Mouse (Mus musculus) cerebellum, adult 2 months (tissue): ENCODE measurements around the gene E130308A19Rik. TPM values are rescaled to one million over a fixed set of nuclear protein-coding genes. Genes with fewer than 3 reads are reported as not detected.

Experiments used
- DNase-seq, 2 experiments: peaks; one replicate each; pipeline ENCODE4 v3.0.0; 2021
- H3K27ac ChIP-seq: fragments of 200-500 bp; 2 replicates; pipeline ENCODE4 v1.5.1; 2012; ENCODE audit warnings: low read length, control low read depth, inconsistent platforms; ENCODE audit not compliant: insufficient read depth
- H3K27me3 ChIP-seq: fragments of 200-500 bp; 2 replicates; pipeline ENCODE4 v1.6.1; 2012; ENCODE audit warnings: inconsistent platforms, mild to moderate bottlenecking, low read length, moderate library complexity; ENCODE audit not compliant: control insufficient read depth, insufficient read depth
- H3K4me1 ChIP-seq: fragments of 200-500 bp; 2 replicates; pipeline ENCODE4 v1.6.1; 2011; ENCODE audit warnings: low read length; ENCODE audit not compliant: control insufficient read depth, insufficient read depth
- H3K4me3 ChIP-seq: fragments of 200-500 bp; replicated peaks from 2 replicates; pipeline ENCODE3; 2011; ENCODE audit warnings: mild to moderate bottlenecking, low read depth, low read length, control low read depth; ENCODE audit not compliant: insufficient read depth
- CTCF ChIP-seq: fragments of 200-500 bp; IDR thresholded peaks from 2 replicates; pipeline ENCODE4 v1.5.1; 2011; ENCODE audit warnings: low read depth, mild to moderate bottlenecking, control low read depth, low read length, moderate library complexity, borderline replicate concordance; ENCODE audit not compliant: insufficient read depth
- POLR2A ChIP-seq: fragments of 200-500 bp; IDR thresholded peaks from 2 replicates; pipeline ENCODE4 v1.6.1; 2011; ENCODE audit warnings: low read length, control low read depth, borderline replicate concordance; ENCODE audit not compliant: insufficient read depth
- WGBS: fragments of 180-500 bp; shearing (Covaris S2); methylation state at CpG from one replicate; pipeline ENCODE4 v1.1.7; 2018; 5-methylcytosine and 5-hydroxymethylcytosine counted together
- polyA plus RNA-seq: library from polyadenylated mRNA; depleted of rRNA; stranded (reverse); fragments of >200 nt; gene quantifications from 2 replicates; pipeline ENCODE4 v1.2.3, GENCODE M21; 2012

The E130308A19Rik gene
- polyA plus RNA-seq, 1 experiment = 8.8 TPM

DNA sequence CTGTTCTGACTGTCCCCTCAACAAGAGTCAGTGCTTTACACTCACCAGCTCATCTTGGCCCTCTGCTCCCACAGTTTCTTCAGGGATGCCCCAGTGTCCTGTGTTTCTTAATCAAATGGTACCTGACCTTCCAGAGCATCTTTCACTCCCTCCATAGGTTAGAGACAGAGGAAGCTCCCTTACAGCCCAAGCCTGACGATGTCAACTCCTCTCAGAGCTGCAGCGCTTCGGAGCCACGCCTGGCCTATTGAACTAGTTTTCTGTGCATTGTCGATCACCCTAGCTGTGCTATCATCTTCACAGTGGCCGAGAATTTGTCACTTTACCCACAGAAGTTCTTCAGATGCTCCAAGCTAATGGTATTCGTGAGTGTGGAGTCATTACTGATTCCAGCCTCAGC, 88.9 kb downstream of the E130308A19Rik start:
- Histone ChIP-seq H3K4me1 (no peaks in the 10 kb centered on the region; the same call in 1 of the 2 replicates), H3K4me3 (no peak overlapping the region), H3K27ac (no peak overlapping the region), H3K27me3 (no peaks in the 10 kb centered on the region)
- no peak for DNase-seq
- 85% methylated on average over 7 of the region's 7 CpGs for WGBS
- TF ChIP-seq CTCF (no peak), POLR2A (no peak)

DNA sequence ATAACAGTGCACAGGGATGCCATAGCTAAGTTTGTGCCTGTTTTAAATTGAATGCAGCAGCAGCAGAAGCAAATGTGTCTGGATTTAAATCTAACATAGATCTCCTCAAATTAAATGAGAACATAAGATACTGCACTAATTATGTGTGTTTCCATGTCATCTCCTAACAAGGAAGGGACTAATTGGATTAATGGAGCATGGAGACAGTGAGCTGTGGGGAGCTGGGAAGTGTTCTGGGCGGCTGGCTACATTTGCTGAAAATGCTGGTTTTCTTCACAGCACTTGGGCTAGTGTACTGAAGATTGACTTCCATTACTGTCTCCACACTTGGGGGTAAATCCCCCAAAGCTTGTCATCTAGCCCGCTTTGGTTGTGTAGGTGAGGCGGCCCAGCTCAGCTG, 89.5 kb downstream of the E130308A19Rik start:
- TF ChIP-seq POLR2A (no peak), CTCF (no peak)
- WGBS = 92% methylated on average over 3 of the region's 3 CpGs
- no peaks in the 10 kb centered on the region for H3K27me3 ChIP-seq
- DNase-seq = no peak
- H3K4me3 ChIP-seq = no peak overlapping the region
- H3K27ac ChIP-seq = no peak overlapping the region
- H3K4me1 ChIP-seq = no peaks in the 10 kb centered on the region; the same call in 1 of the 2 replicates

DNA sequence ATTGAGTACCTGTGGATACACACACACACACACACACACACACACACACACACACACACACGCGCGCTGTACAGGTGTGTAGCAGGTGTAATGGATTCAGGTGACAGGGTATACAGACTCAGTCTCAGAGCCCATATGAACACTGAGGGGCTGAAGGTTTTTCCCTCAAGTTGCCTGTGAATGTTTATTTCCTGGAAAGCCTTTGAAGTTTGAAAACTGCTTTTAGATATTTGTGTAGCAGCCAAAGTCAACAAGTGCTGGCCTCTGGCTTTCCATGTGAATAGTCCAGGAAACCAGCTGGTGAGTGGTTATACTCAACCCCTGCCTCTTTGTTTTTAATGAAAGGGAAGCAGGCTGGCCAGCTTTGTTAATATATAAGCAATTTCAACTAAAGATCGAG, 91.3 kb downstream of the E130308A19Rik start:
- TF ChIP-seq CTCF (no peak), POLR2A (no peak)
- Histone ChIP-seq H3K27me3 (no peaks in the 10 kb centered on the region), H3K4me3 (no peak overlapping the region), H3K27ac (no peak overlapping the region), H3K4me1 (no peaks in the 10 kb centered on the region; the same call in 1 of the 2 replicates)
- 92% methylated on average over 4 of the region's 4 CpGs for WGBS
- no peak for DNase-seq

DNA sequence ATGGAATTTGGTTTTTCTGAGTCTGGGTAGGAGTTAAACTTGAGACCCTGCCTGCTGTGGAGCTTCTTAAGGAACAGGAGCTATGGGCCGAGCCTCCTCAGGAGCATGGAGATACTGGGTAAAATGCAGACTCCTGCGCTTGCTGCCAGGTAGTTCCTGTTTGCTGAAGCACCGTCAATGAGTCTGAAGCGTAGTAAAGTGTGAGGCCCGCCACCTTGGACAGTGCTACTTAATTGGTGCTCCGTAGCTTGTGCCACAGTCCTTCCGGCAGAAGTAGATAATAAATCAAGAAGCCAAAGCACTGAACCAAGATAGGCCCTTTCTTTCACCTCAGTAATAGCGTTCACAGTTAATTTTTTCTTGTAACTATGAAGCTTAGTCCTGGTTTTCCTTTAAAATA, 92.5 kb downstream of the E130308A19Rik start:
- no peaks in the 10 kb centered on the region for H3K27me3 ChIP-seq
- no peak overlapping the region for H3K27ac ChIP-seq
- H3K4me1 ChIP-seq = no peaks in the 10 kb centered on the region
- TF ChIP-seq CTCF (no peak), POLR2A (no peak)
- WGBS = 98% methylated on average over 8 of the region's 8 CpGs
- no peak for DNase-seq
- no peak overlapping the region for H3K4me3 ChIP-seq

DNA sequence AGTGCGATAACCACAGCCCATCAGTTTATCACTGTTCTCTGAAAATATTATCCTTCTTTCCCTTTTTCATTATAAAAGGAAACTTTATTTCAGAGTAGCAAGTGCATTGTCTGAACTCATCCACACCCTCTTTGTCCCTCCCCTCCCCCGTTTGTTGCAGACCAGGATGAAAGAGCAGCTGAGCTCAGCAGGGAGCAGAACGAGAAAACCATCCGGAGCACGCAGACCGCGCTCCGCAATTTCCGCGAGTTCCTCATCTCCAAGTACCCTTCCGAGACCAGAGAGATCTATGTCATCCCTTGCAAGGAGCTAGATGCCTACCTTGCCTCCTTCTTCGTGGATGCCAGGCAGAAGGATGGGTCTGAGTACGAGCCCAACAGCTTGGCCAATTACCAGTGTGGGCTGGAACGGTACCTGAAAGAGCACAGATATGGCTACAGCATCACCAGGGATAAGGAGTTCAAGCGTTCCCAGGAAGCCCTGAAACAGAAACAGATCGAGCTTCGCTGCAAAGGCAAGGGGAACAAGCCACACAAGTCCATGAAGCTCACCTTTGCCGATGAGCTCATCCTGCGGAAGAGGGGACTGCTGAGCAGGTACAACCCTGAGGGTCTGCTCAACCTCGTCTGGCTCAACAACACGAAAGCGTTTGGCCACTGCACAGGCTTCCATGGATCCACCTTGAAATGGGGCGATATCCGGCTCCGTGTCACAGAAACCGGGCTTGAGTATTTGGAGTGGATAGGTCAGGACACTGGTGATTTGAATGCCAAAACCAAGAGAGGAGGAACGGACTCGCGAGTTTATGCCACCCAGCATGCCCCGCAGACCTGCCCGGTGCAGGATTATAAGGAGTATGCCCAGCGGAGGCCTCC, 93.7 kb downstream of the E130308A19Rik start:
- no peak for TF ChIP-seq POLR2A
- no peak for TF ChIP-seq CTCF
- no peak overlapping the region for H3K27ac ChIP-seq
- H3K4me1 ChIP-seq = no peaks in the 10 kb centered on the region
- H3K4me3 ChIP-seq = peak overlapping the region; percentile 52
- no peaks in the 10 kb centered on the region for H3K27me3 ChIP-seq
- WGBS = 50% methylated on average over 32 of the region's 32 CpGs
- DNase-seq = peak; percentile 27 to 28

DNA sequence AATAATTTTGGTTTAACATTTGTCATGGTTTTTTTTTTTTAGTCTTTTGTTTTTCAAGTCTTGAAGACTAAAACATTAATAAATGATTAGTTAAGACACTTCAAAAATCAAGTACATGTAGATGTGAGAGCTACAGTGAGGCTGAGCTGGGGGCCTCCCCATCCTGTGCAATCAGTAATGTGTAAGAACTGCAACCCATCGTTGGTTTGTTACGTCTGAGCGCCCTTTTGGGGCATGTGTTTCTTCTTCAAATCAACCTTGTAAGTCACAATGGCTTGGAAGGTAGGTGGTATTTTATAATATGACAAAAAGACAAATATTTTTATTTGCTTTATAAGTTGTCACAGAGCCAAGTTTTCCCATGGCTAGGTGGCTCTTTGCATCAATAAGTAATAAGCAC, 95.8 kb downstream of the E130308A19Rik start:
- Histone ChIP-seq H3K27ac (no peak overlapping the region), H3K4me3 (no peak overlapping the region), H3K27me3 (no peaks in the 10 kb centered on the region), H3K4me1 (no peaks in the 10 kb centered on the region)
- TF ChIP-seq POLR2A (no peak), CTCF (no peak)
- no peak for DNase-seq
- 88% methylated on average over 3 of the region's 3 CpGs for WGBS

DNA sequence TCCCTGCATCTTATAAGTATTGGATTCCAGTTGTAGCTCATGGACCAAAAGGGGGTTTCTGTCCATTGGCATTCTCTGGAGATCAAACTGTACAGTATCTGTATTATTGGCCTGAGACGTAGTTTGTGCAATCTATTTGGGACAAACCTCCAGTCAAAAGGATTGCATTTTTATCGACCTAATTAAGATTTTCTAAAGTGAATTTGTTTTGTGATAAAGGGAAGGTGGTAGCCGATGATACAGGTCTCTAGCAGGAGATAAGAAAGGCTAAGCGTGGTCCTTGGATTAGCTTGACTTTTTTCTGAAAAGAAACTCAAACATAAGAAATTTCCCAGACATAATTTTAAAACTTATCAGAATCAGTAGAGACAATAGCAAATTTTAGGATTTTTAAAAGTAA, 99.6 kb downstream of the E130308A19Rik start:
- Histone ChIP-seq H3K4me1 (no peaks in the 10 kb centered on the region), H3K4me3 (no peak overlapping the region), H3K27me3 (no peaks in the 10 kb centered on the region), H3K27ac (no peak overlapping the region)
- TF ChIP-seq POLR2A = no peak
- no peak for TF ChIP-seq CTCF
- WGBS = 93% methylated on average over 4 of the region's 4 CpGs
- DNase-seq = no peak

DNA sequence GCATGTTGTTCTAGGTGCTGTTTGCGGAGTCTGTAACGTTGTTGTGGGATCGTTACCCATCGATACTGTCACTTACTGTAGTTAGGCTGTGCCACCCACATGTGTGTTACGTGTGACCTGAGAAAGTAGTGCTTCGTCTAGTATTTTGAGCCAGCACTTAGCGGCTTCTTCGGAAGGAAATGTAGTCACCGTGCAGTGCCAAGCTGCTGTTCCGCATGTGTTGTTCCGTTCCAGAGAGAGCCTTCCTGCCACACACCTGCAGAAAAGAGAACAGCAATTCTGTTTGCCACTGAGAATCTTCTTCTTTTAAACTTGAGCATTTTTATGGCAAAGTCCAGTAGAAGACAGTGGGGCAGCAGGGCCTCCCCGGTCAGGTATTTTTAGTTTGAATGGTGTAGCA, 100.5 kb downstream of the E130308A19Rik start:
- WGBS = 91% methylated on average over 12 of the region's 12 CpGs
- no peak for TF ChIP-seq CTCF
- TF ChIP-seq POLR2A = no peak
- no peaks in the 10 kb centered on the region for H3K4me1 ChIP-seq

More for the DNA sequence above, 100.5 kb downstream of the E130308A19Rik start:
- Histone ChIP-seq H3K27me3 (no peaks in the 10 kb centered on the region), H3K27ac (no peak overlapping the region), H3K4me3 (no peak overlapping the region)
- DNase-seq = no peak
